Mouse (Mus musculus) stomach, postnatal 0 days (tissue): ENCODE measurements around the gene Ccr1.

ENCODE experiments used
- CTCF ChIP-seq: IDR thresholded peaks from 2 replicates; pipeline ENCODE4 v1.5.1; 2016; ENCODE audit warnings: antibody characterized with exemption, low read depth, mild to moderate bottlenecking, moderate library complexity
- EP300 ChIP-seq: optimal IDR thresholded peaks from 2 replicates; pipeline ENCODE3; 2016; ENCODE audit warnings: antibody characterized with exemption

- TF ChIP-seq CTCF (peak; percentile 50), EP300 (no peak)
These were observed 17.7 kb upstream of the Ccr1 start for GRCm38 (mm10) chr9:123986217-123986616.
